Mouse (Mus musculus) erythroblast, embryonic 14.5 days (primary cell): Measurements from ENCODE around the gene Wdr11.

Experiments used
- GATA1 ChIP-seq: IDR thresholded peaks from 2 replicates; pipeline ENCODE4 v1.6.1; 2012; ENCODE audit warnings: low read length, inconsistent platforms, mixed read lengths
- TAL1 ChIP-seq: IDR thresholded peaks from 3 replicates; pipeline ENCODE4 v1.6.1; 2012; ENCODE audit warnings: low read length, inconsistent platforms, mixed read lengths

DNA sequence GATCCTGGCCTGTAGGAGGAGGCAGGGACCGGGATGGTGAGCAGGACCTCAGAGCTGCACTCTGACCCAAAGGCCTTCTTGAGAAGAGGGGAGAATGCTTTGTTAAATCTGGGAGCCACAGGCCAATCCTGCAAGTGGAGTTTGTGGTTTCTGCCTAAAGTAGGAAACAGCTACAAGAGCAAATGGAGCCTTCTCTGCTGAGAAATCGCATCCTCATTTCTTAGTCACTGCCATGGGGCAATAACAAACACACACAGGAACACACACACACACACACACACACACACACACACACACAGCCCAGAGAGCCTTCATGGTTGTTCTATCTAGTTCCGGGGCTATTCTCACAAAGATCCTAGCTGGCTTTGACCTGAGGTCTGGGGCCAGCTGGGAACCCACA, 73.7 kb downstream of the Wdr11 start:
- no peak for TF ChIP-seq GATA1
- TF ChIP-seq TAL1 = no peak
